Mouse (Mus musculus) heart, embryonic 14.5 days (tissue): ENCODE data around the gene Cfap126. TPM values are rescaled to one million over a fixed set of nuclear protein-coding genes. Genes with fewer than 3 reads are reported as not detected.
A peak's percentile ranks its signal among the peaks of the same experiment; 100 is the strongest.

Experiments used
- ATAC-seq: fragments of 200-750 bp; cut with Nextera tagmentation; 2 replicates; pipeline ENCODE4 v1.8.0; 2017; ENCODE audit warnings: low read depth, moderate TSS enrichment; ENCODE audit not compliant: insufficient number of reproducible peaks, insufficient read depth, low FRiP score
- H3K27ac ChIP-seq, 2 experiments: fragments of 200-500 bp in 1 of 2; fragments of 300-500 bp in 1 of 2; sonication (generic) in 1 of 2; replicated peaks in 1 of 2; 2 replicates each; pipeline ENCODE4 v1.5.1; 2012 to 2014; ENCODE audit warnings: low read depth in 2 of 2, low read length in 2 of 2, control low read depth in 1 of 2, mild to moderate bottlenecking in 1 of 2, mixed read lengths in 1 of 2; ENCODE audit not compliant: control insufficient read depth in 1 of 2, insufficient read depth in 1 of 2
- H3K27me3 ChIP-seq: fragments of 300-500 bp; sonication (generic); 2 replicates; pipeline ENCODE4 v1.6.1; 2014; ENCODE audit warnings: mild to moderate bottlenecking, low read length, control low read depth; ENCODE audit not compliant: control insufficient read depth, insufficient read depth
- H3K36me3 ChIP-seq: fragments of 300-500 bp; sonication (generic); 2 replicates; pipeline ENCODE4 v1.6.1; 2014; ENCODE audit warnings: mild to moderate bottlenecking, control low read depth, low read length, mixed read lengths; ENCODE audit not compliant: control insufficient read depth, insufficient read depth
- H3K4me1 ChIP-seq, 2 experiments: fragments of 200-500 bp in 1 of 2; fragments of 300-500 bp in 1 of 2; sonication (generic) in 1 of 2; 2 replicates each; pipeline ENCODE4 v1.6.1; 2012 to 2014; ENCODE audit warnings: low read length in 2 of 2, control low read depth in 1 of 2, mixed read lengths in 1 of 2; ENCODE audit not compliant: control insufficient read depth in 2 of 2, insufficient read depth in 2 of 2
- H3K4me2 ChIP-seq: fragments of 300-500 bp; sonication (generic); 2 replicates; pipeline ENCODE4 v1.6.1; 2014; ENCODE audit warnings: mild to moderate bottlenecking, low read length
- H3K4me3 ChIP-seq, 2 experiments: fragments of 200-500 bp in 1 of 2; fragments of 300-500 bp in 1 of 2; sonication (generic) in 1 of 2; 2 replicates each; pipeline ENCODE4 v1.5.1; 2012 to 2014; ENCODE audit warnings: low read length in 2 of 2, mild to moderate bottlenecking in 2 of 2, control low read depth in 1 of 2, low read depth in 1 of 2, moderate library complexity in 1 of 2; ENCODE audit not compliant: control insufficient read depth in 1 of 2, insufficient read depth in 1 of 2
- H3K9ac ChIP-seq: fragments of 300-500 bp; sonication (generic); 2 replicates; pipeline ENCODE4 v1.6.1; 2014; ENCODE audit warnings: mild to moderate bottlenecking, low read length
- H3K9me3 ChIP-seq: fragments of 300-500 bp; sonication (generic); 2 replicates; pipeline ENCODE4 v1.6.1; 2016; ENCODE audit warnings: low read length, control low read depth; ENCODE audit not compliant: control insufficient read depth
- WGBS: fragments of 180-500 bp; shearing (Covaris S2); extraction: QIAGEN DNeasy Blood & Tissue Kit; methylation state at CpG from one replicate; pipeline ENCODE4 v1.1.7; 2014; 5-methylcytosine and 5-hydroxymethylcytosine counted together
- polyA plus RNA-seq: library from polyadenylated mRNA; unstranded; fragments of >200 nt; fragmentation: Nextera tagmentation; extraction: Ambion mirVana; gene quantifications from 2 replicates; pipeline ENCODE4 v1.2.1, GENCODE M21; 2014

Cfap126 gene
- polyA plus RNA-seq, 1 experiment from 2014 or later: 3.0 TPM

- ATAC-seq: no peak
- H3K27ac ChIP-seq: no peak overlapping the region
- no peak overlapping the region for H3K9ac ChIP-seq
- H3K4me1 ChIP-seq: peaks cover 5 to 14% of the 10 kb centered on the region in 2 experiments
- no peak overlapping the region for H3K4me3 ChIP-seq
- no peak overlapping the region for H3K4me2 ChIP-seq
- no peaks in the 10 kb centered on the region for H3K36me3 ChIP-seq
- no peaks in the 10 kb centered on the region for H3K27me3 ChIP-seq
- WGBS: 29% methylated on average over 4 of the region's 4 CpGs
- no peaks in the 10 kb centered on the region for H3K9me3 ChIP-seq
These were observed 2.6 kb downstream of the Cfap126 start for GRCm38 (mm10) chr1:171116280-171116679.

GRCm38 (mm10) chr1:171118269-171118684 lies 4.6 kb downstream of the Cfap126 start:
- Histone ChIP-seq H3K9ac (no peak overlapping the region), H3K27me3 (no peaks in the 10 kb centered on the region), H3K4me2 (no peak overlapping the region), H3K4me1 (peaks cover 5 to 24% of the 10 kb centered on the region in 2 experiments), H3K36me3 (no peaks in the 10 kb centered on the region), H3K4me3 (no peak overlapping the region), H3K9me3 (no peaks in the 10 kb centered on the region), H3K27ac (no peak overlapping the region)
- no peak for ATAC-seq
- 17% methylated on average over 4 of the region's 4 CpGs for WGBS

- 80% methylated on average over 5 of the region's 5 CpGs for WGBS
- Histone ChIP-seq H3K9ac (no peak overlapping the region), H3K4me2 (no peak overlapping the region), H3K4me1 (peaks cover 5 to 19% of the 10 kb centered on the region in 2 experiments), H3K27ac (no peak overlapping the region), H3K4me3 (no peak overlapping the region), H3K27me3 (no peaks in the 10 kb centered on the region), H3K36me3 (no peaks in the 10 kb centered on the region), H3K9me3 (no peaks in the 10 kb centered on the region)
- ATAC-seq: no peak
These were observed 5.3 kb downstream of the Cfap126 start for GRCm38 (mm10) chr1:171118996-171119395.

GRCm38 (mm10) chr1:171119405-171119804 lies 5.7 kb downstream of the Cfap126 start:
- WGBS: 84% methylated on average over 14 of the region's 14 CpGs
- peaks cover 5 to 19% of the 10 kb centered on the region in 2 experiments for H3K4me1 ChIP-seq
- H3K27me3 ChIP-seq: no peaks in the 10 kb centered on the region
- H3K9me3 ChIP-seq: no peaks in the 10 kb centered on the region
- no peak overlapping the region for H3K4me2 ChIP-seq
- no peak for ATAC-seq
- H3K4me3 ChIP-seq: no peak overlapping the region
- H3K9ac ChIP-seq: no peak overlapping the region
- no peak overlapping the region for H3K27ac ChIP-seq
- H3K36me3 ChIP-seq: no peaks in the 10 kb centered on the region

- ATAC-seq: no peak
- no peaks in the 10 kb centered on the region for H3K36me3 ChIP-seq
- H3K27me3 ChIP-seq: no peaks in the 10 kb centered on the region
- peak overlapping the region; percentile 10 to 60; a peak in 3 of 4 replicates for H3K27ac ChIP-seq
- H3K4me1 ChIP-seq: peaks cover 5 to 19% of the 10 kb centered on the region in 2 experiments
- H3K9ac ChIP-seq: peak overlapping the region; percentile 13; the same call in 1 of the 2 replicates
- WGBS: 20% methylated on average over 3 of the region's 3 CpGs
- no peak overlapping the region for H3K4me3 ChIP-seq
- H3K9me3 ChIP-seq: no peaks in the 10 kb centered on the region
- H3K4me2 ChIP-seq: no peak overlapping the region
These were observed 7.2 kb downstream of the Cfap126 start for GRCm38 (mm10) chr1:171120893-171121292.

- Histone ChIP-seq H3K4me1 (peaks cover 5 to 19% of the 10 kb centered on the region in 2 experiments), H3K36me3 (peaks cover under 1% of the 10 kb centered on the region; the same call in 1 of the 2 replicates), H3K27ac (no peak overlapping the region), H3K27me3 (no peaks in the 10 kb centered on the region), H3K9ac (no peak overlapping the region), H3K4me3 (no peak overlapping the region), H3K4me2 (no peak overlapping the region), H3K9me3 (no peaks in the 10 kb centered on the region)
- WGBS: 53% methylated on average over 5 of the region's 5 CpGs
- ATAC-seq: no peak
These were observed 8.1 kb downstream of the Cfap126 start for GRCm38 (mm10) chr1:171121839-171122238.

- Histone ChIP-seq H3K27me3 (no peaks in the 10 kb centered on the region), H3K4me3 (no peak overlapping the region), H3K36me3 (peaks cover 11% of the 10 kb centered on the region), H3K4me2 (no peak overlapping the region), H3K9ac (no peak overlapping the region), H3K4me1 (peaks cover 5 to 19% of the 10 kb centered on the region in 2 experiments), H3K27ac (no peak overlapping the region), H3K9me3 (no peaks in the 10 kb centered on the region)
- 37% methylated on average over 7 of the region's 7 CpGs for WGBS
- ATAC-seq: no peak
These were observed 9.2 kb downstream of the Cfap126 start for GRCm38 (mm10) chr1:171122932-171123331.

GRCm38 (mm10) chr1:171124398-171124797 lies 10.7 kb downstream of the Cfap126 start:
- H3K9ac ChIP-seq: no peak overlapping the region
- H3K36me3 ChIP-seq: peaks cover 26% of the 10 kb centered on the region
- H3K4me1 ChIP-seq: peaks cover 5 to 19% of the 10 kb centered on the region in 2 experiments
- no peak overlapping the region for H3K27ac ChIP-seq
- H3K4me2 ChIP-seq: no peak overlapping the region
- no peaks in the 10 kb centered on the region for H3K27me3 ChIP-seq
- 90% methylated on average over 5 of the region's 5 CpGs for WGBS
- no peak overlapping the region for H3K4me3 ChIP-seq
- ATAC-seq: no peak
- H3K9me3 ChIP-seq: no peaks in the 10 kb centered on the region
